Mouse (Mus musculus) cerebellum, adult 2 months (tissue): Measurements from ENCODE around the gene Ap2b1.

ENCODE experiments used
- CTCF ChIP-seq: fragments of 200-500 bp; IDR thresholded peaks from 2 replicates; pipeline ENCODE4 v1.5.1; 2011; ENCODE audit warnings: low read depth, mild to moderate bottlenecking, control low read depth, low read length, moderate library complexity, borderline replicate concordance; ENCODE audit not compliant: insufficient read depth
- POLR2A ChIP-seq: fragments of 200-500 bp; IDR thresholded peaks from 2 replicates; pipeline ENCODE4 v1.6.1; 2011; ENCODE audit warnings: low read length, control low read depth, borderline replicate concordance; ENCODE audit not compliant: insufficient read depth

DNA sequence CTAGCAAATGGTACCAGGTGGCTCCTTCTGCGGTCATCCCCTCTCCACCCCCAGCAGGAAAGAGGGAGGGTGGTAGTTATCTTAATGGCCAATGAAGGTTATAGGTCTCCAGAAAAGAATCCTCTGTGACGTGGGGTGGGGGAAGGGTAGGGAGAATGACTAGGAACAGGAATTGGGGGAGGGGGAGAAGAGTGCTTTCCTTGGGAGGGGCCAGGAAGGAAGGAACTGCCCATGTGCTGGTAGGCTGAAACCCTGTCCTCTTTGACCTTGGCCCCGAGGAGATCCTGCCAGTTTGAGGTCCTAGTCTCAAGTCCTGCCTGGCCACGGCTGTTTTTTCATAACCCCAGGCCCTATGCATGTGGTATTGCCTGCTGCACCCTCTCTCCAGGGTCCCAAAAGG lies 150.5 kb downstream of the Ap2b1 start:
- TF ChIP-seq CTCF (no peak), POLR2A (no peak)
